Mouse (Mus musculus) c-Kit-negative CD71-positive TER-119-positive erythroid progenitor cells, embryonic 14.5 days (primary cell): Measurements from ENCODE around the gene Kif1b.
"Not testable (repeated sequence)": the region's sequence is repeated elsewhere in the genome, so short reads cannot be mapped to it uniquely, and the experiment has no call there.

Source experiments
- DNase-seq: peaks from one replicate; pipeline ENCODE4 v3.0.0-alpha.2; 2013; ENCODE audit warnings: low read depth, low spot score

The Kif1b gene

DNA sequence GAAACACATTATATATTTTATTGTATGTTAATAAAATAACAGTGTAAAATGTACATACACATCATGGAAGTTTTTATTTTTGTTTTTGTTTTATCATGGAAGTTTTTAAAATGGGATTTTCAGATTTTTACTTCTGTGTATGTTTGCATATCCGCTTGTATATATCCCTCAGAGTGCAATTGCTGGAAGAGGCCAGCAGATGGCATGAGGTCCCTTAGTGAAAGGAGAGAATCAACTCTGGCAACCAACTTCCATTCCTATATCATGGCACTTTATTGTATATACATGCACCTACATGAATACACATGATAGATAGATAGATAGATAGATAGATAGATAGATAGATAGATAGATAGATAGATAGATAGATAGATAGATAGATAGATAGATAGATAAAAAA, 34.4 kb downstream of the Kif1b start:
- DNase-seq = no peak

DNA sequence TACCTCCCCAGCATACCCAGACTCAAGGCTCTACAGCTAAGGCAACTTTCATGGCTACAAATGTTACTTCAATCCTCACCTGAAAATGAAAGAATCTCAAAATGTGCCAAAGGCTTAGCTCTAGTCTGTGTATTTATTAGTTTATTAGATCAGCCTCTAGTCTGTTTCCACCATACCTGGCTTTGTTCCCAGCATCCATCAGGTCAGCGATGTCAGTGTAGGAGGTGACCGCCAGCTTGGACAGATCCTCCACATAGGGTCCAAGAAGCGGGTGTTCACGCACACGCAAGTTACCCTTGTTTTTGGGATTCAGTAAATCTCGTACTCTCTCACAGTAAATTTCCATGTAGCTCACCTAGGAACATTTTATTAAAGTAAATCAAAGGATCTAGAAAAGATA, 37.0 kb downstream of the Kif1b start:
- no peak for DNase-seq

DNA sequence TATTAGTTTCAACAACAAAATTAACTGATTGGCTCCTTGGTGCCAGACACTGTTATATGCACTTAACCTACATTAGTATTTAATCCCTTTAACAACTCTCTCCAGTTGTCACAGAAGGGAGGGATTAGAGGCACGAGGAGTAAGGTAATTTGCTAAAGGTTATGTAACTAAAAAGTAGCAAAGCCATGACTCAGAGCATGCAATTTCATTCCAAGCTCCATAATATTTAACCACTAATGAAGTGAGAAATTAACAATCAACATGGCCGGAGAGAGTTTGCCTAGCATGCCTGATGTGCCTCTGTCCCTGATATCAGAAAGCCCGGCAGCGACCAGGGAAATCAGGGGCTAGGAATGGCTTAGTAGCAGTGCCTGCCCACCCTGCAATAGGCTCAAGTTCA, 38.5 kb downstream of the Kif1b start:
- no peak for DNase-seq

DNA sequence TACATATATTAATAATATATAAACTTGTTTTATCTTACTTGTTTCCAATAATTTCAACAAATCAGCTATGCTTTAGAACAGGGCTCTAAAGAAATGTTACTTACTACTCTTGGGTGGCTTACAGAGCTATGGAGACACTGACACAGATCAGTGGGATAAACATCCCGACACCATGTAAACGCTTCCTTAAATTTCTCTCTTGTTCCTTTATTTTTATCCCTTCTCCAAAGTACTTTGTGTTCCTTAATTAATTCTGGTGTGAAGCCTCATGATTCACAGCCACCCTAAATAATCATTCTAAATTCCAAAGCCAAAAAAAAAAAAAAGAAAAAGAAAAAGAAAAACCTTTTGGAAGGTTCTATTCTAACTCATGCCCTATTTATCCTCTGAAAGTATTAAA, 42.6 kb downstream of the Kif1b start:
- DNase-seq = no peak

DNA sequence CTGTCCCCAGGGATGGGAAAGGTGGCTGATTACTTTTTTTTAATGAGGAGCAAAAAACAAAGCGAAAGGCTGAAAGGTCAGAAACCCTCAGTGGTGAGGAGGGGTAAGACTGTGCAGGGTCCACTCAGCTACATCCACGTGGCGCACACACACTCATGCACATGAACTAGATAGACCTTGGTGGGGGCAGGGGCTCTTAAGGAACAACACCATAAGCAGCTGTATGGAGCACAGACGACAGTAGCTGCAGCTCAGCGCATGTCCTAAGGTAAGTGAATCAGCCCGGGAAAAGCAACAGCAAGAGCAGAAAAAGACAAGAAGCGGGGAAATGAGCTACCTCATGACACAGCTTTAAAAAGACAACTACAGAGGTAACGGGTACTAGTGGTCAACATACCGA, 44.3 kb downstream of the Kif1b start:
- no peak for DNase-seq

DNA sequence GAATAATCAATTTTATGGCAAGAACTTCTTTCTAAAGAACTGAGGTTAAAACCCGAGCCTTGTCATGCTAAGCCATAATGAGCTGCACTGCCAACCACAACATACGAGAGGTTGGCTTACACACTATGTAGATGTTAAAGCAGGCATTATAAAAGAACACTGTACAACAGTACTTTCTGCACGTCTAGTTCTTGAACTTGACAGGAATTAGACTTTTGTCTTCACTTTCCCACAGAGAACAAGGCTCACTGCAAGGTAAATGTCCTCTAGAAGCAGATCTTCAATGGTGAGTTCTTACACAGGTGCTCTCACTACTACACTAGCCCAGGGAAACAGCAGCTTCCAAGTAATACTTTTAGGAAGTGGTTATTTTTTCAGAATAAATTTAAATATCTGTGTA, 46.0 kb downstream of the Kif1b start:
- no peak for DNase-seq

DNA sequence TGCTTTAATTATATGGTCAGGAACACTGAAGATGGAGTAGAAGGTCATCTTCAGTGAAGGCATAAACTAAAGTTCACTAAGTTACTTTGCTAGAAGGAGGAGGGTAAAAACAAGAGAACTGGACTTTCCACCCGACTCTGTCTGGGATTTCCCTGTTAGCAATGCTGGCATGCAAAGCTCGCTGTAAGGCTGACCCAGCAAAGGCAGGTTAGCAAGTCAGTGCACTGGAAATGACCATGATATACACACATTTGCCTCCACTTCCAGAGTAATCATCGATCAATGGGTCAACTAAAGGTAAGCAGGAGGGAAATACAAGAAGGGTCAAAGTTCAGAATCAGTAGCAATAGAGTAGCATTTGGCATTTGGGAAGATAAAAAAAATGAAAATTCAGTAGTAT, 46.6 kb downstream of the Kif1b start:
- no peak for DNase-seq

DNA sequence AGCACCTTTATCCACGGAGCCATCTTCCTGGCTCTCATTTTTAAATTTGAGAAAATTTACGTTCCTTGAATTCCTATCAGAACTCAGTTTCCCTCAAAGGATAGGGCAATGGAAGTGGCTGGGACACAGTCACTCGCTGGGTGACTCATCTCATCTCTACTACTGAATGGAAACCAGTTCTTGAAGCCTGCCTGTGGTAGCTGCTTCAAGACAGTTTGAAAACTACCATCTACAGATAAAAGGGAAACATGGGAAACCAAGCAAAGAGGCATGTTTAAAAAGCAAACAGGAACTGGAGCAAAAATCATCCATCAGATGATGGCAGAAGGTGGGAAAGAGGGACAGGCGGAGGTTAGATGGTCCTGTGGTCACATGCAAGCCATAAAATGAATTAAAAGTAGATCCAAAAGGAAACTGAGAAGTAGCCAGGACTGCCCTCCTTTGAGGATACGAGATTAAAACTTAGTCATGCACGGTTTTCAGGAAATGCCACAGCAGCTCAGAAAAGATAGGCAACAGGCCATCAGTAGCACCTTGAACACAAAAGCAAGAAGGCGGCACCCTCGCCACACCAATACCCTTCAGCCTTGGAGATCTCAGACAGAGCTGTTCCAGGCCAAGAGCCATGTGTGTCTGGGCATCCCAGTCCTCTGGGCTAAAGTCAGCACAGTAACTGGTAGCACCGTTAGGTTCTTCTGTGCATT, 48.0 kb downstream of the Kif1b start:
- no peak for DNase-seq

DNA sequence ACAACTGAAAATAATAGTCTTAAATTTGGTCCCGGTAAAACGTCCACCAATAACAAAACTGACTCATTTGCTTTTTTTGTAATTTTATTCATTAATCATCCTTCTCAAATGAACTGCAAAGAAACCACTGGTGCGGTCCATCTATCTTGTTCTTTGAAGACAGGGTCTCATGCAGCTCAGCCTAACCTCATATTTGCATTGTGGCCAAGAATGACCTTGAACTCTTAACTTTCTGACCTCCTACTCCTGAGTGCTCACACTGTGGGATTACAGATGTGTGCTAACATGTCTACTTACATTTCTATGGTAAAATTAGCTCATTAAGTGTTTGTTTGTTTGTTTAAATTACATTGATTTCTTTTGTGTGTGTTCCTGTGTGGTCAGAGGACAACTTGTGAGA, 48.6 kb downstream of the Kif1b start:
- DNase-seq = no peak

DNA sequence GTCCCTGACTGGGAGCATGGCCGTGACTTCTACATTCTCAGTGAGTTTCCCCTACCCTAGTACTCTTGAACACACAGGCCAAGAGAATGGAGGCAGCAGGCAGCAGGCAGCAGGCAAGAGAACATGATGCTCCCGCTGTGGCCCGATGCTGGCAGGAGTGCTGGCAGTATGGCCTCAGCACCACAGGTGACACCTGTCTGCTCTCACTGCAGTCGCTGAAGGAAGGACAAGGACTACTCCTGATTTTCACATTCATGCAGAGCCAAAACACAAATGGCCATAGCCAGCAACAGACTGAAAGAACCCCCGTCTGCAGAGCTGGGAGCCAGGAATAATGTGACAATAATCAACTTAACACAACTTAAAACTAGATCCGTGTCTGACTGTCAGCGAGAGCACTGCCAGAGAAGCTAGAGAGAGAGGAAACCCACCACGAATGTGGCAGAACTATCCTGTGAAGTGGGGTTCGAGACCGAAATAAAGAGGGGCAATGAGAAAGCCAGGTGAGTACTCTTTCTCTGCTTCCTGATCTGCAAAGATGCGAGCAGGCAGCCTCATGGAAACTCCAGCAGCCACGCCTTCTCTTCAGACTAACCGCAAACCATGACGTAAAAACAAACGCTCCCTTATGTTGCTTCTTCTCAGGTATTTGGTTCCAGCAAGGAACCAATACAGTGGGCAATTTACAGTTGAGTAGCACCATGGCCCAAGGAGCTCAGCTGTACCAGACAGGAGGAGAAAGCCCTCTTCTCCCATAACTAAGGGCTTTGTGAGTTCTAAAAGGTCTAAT, 50.8 kb downstream of the Kif1b start:
- no peak for DNase-seq

DNA sequence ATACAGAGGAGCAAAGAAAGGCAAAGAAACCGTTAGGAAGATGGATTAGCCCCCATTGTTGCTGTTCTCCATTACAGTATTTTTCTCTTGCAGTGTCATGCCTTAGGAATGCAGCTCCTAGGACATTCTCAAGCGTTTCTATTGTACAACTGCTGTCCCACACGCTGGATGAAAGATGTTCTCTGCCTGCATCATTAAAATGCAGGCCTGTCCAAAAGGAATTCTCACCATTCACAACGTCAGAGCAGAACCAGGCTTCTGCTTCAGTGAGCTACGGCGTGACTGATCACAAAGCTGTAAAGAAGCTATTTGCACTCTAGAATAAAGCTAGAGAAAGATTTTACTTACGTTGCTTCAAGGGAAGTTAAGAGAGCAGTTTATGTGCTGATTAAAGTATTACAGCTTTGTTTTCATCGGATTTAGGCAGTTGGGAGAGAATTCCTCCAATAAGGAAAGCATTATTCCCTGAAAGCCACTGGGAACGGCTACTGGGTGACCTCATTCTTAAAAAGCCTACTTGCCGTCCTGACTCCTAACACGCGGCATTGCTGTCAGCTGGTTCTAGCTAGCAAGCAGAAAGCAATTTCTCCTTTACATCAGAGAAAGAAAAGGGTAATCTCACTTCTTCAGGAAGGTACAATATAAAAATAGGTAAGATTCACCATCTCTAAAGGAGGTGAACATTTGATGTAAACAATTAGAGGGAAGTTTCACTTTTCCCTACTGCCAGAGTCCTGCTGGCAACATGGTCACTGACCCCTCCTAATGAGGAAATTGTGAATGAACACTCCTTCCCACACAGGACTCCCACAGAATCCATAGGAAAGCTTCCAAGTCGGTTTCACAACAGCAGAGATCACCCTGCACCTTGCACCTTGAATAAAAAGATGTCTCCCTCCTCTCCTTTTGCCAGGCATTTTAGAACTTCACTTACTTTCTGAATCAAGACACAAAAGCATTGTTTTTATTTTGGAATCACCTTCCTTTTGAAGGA, 51.9 kb downstream of the Kif1b start:
- no peak for DNase-seq

DNA sequence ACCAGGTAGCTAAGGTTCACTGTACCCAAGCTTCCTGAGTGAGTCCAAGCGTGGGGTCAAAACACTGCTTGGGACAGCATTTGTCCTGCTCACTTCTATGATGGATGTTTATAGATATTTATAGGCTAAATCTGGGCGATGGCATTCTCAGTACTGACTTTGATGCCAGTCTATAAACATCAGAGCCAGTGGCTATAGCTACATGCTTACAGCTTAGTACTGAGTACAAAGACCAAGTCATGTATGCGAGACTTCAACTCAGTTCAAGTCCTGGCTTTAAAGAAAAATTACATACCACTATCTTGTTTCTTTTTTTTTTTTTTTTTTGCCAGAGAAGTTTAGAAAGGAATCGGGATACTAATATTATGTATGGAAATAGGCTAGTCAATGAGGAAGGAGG, 52.7 kb downstream of the Kif1b start:
- no peak for DNase-seq

DNA sequence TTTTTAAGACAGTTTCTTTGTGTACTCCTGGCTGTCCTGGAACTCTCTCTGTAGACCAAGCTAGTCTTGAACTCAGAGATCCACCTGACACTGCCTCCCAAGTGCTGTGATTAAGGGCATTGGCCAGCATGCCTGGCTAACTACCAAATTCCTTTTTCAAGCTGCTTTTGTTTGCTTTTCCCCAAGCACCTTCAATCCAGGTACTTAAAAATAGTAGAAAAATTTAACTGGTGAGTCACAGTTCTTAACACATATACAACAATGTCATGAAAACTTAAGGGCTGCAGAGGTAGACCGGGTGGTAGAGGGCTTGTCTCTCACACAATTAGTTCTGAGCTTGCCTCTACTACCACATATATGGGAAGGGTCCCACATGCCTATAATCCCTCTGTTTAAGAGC, 58.2 kb downstream of the Kif1b start:
- no peak for DNase-seq

DNA sequence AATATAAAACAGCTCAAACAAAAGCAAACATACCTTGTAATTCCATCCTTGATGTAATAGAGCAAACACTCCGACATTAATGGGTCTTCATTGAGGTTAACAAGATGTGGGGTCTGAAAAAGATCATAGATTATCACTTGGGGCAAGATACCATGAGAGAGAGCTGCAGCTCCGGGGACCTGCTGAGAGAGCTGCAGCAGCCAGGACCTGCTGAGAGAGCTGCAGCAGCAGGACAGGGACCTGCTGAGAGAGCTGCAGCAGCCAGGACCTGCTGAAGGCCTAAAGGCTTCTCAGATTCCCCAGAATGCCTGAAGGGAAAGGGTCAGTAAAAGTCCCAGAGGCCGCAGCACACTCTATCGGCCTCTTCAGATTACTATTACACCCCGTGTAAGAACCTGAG, 59.7 kb downstream of the Kif1b start:
- DNase-seq = no peak

DNA sequence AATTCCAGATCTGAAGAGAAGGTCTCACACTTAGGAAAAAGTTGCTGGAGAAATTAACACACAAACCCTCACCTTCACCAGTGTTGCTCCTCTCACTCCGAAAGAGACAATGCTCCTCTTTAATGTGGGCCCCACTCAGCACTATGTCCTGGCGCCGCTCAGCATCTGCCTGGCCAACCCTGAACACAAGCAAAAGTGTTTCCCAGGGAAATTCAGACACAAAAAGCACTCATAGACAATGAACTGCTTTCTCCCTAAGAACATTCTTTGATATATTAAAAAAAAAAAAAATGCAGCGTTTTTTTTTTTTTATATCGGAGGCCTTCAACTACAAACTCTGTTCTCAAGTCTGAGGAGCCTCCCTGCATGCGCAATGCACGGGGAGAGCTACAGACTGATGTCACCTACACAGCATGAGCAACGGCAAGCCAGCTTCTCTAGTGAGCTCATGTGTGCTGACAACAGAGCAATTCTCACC, 60.3 kb downstream of the Kif1b start:
- DNase-seq = no peak

DNA sequence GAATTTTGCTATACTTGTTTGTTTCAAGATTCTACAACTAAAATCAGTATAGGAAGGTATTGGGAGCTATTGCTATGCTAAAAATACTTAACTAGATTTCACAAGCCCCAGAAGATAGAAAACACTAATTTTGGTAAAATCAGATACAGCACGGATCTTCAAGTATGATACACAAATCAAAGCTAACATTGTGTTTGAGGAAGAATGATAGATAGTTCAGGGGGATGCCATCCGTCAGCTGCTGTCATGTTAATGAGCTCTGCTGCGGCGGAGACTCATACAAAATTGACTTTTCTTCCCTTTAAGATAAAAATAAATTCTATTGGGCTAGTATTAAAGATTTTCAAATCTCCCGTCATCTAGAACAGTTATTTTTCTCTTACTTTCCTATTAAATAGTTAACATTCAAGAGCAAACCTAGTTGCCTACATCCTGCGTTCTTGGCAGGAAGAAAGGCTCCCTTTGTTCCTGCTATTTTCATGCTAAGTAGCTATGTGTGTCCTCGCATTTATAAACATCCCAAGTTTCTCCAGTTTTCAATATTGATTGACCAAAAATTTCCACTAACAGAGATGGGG, 60.8 kb downstream of the Kif1b start:
- no peak for DNase-seq

DNA sequence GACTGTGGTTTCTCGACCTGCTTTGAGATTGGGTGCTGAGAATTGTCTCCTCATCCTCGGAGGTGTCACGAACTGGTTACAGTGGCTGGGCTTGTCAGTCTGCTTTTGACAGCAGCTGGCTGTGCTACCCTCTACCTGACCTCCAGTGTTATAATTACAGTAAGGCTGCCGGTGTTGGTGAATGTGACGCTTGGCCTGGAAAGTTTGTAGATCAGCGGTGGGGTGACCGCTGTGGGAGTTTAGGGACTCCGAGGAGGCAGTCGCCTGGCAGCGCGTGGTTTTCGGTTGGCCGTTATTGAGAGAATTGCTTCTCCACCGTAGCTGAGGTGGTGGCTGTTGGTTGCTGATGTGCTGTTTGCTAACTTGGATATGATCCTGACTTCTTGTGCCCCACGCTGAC, 70.5 kb downstream of the Kif1b start:
- no peak for DNase-seq

DNA sequence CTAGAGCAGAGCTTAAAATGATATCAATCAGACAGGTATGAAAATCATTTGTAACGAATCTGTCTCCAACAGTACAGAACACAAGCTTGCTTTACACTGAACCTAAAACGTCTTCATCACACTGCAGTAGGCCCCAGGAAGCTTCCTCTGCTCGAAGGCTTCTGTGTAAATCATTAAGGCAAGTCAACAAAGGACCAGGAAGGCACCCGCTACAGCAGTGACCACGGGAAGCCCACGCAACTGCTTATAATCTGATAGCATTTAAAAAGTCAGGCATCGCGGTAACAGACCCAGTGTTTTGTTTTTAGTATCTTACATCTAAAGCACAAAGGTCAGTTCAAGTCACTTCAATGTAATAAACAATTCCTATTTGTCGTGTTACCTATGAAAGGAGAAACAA, 73.6 kb downstream of the Kif1b start:
- no peak for DNase-seq

DNA sequence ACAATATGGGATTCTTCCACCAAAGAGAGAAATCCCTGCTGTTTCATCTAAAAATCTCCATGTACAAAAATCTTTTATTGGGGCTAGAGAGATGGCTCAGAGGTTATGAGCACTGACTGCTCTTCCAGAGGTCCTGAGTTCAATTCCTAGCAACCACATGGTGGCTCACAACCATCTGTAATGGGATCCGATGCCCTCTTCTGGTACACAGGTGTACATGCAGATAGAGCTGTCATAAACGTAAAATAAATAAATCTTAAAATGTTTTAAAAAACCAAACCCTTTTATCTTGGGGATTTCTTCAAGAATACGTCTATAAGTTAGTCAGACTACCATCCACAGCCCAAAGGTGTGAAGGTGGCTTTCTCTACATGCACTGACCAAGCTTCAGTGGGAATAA, 78.8 kb downstream of the Kif1b start:
- DNase-seq = not testable (repeated sequence)

DNA sequence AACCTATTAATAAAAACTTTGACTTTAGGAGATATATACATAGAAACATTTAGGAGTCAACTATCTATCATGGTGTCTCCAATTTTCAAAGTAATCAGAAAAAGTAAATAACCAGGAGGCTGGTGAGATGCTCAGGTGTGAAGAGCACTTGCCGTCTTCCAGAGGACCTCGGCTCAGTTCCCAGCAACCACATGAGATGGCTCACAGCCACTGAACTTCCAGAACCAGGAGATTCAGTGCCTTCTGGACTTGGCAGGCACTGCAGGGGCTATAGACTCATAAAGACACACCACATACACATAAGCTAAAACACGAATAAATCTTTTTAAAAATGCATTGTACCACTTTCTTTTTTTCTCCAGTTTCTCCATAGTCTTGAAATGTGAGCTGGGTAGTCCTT, 79.2 kb downstream of the Kif1b start:
- DNase-seq = no peak

DNA sequence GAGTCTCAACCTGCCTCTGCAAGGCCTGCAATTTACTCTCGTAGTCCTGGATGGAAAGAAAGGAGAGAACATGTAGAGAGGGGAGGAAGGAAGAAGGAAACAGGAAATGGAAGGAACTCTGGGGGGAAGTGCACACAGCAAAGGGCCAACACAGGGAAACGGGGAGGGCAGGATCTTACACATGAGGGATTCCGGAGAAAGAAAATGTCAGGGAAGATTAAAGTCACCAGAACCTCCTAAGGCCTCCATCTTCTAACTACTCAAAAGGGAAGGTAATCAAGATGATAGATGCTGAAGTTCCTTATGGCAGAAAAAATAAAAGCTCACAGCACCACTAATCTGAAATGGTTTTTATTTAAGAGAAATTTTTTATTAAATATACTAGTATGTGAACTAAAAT, 81.2 kb downstream of the Kif1b start:
- no peak for DNase-seq

DNA sequence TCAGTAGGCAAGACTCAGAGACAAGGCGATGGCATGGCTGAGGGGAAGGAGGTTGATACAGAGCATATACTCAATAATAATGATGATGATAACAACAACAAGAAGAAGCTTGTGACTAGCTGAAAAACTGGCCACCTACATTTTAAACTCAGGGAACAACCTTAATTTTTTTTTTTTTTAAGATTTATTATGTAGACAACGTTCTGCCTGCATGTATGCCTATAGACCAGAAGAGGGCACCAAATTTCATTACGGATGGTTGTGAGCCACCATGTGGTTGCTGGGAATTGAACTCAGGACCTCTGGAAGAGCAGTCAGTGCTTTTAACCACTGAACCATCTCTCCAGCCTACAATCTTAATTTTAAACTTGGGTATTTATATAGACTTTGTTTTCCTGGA, 84.0 kb downstream of the Kif1b start:
- no peak for DNase-seq
